Mouse (Mus musculus): Measurements from ENCODE around the gene 2010300C02Rik.
"Not testable (repeated sequence)": the region's sequence is repeated elsewhere in the genome, so short reads cannot be mapped to it uniquely, and the experiment has no call there.

The 2010300C02Rik gene

GRCm38 (mm10) chr1:37719761-37720640 is at the start of gene 2010300C02Rik:
Gene 2010300C02Rik, minus strand, starts transcription at chr1:37720085.
- DNase-seq: peak; percentile 42 to 49

- peak in 1 of 2 experiments; percentile 3 for DNase-seq
Measured at GRCm38 (mm10) chr1:37759407-37759806, 39.5 kb upstream of the 2010300C02Rik start.

- no peak for DNase-seq
Measured at GRCm38 (mm10) chr1:37744650-37745259, 24.9 kb upstream of the 2010300C02Rik start.

- no peak for DNase-seq
Measured at GRCm38 (mm10) chr1:37742602-37743270, 22.9 kb upstream of the 2010300C02Rik start.

- no peak for DNase-seq
Measured at GRCm38 (mm10) chr1:37742126-37742525, 22.2 kb upstream of the 2010300C02Rik start.

- DNase-seq: no peak
Measured at GRCm38 (mm10) chr1:37740161-37740802, 20.4 kb upstream of the 2010300C02Rik start.

- DNase-seq: no peak
Measured at GRCm38 (mm10) chr1:37738895-37739294, 19.0 kb upstream of the 2010300C02Rik start.

- DNase-seq: no peak
Measured at GRCm38 (mm10) chr1:37737045-37737444, 17.2 kb upstream of the 2010300C02Rik start.

- no peak for DNase-seq
Measured at GRCm38 (mm10) chr1:37735932-37736331, 16.0 kb upstream of the 2010300C02Rik start.

GRCm38 (mm10) chr1:37734841-37735240 is 15.0 kb upstream of the 2010300C02Rik start:
- no peak for DNase-seq

- DNase-seq: no peak
Measured at GRCm38 (mm10) chr1:37729353-37729752, 9.5 kb upstream of the 2010300C02Rik start.

- no peak for DNase-seq
Measured at GRCm38 (mm10) chr1:37728053-37728452, 8.2 kb upstream of the 2010300C02Rik start.

- DNase-seq: no peak
Measured at GRCm38 (mm10) chr1:37727186-37727585, 7.3 kb upstream of the 2010300C02Rik start.

- no peak for DNase-seq
Measured at GRCm38 (mm10) chr1:37726426-37726825, 6.5 kb upstream of the 2010300C02Rik start.

- no peak for DNase-seq
Measured at GRCm38 (mm10) chr1:37725880-37726279, 6.0 kb upstream of the 2010300C02Rik start.

GRCm38 (mm10) chr1:37721092-37721491 is 1.2 kb upstream of the 2010300C02Rik start:
- DNase-seq: no peak

- no peak for DNase-seq
Measured at GRCm38 (mm10) chr1:37719030-37719723, 708 bp downstream of the 2010300C02Rik start.

- DNase-seq: no peak
Measured at GRCm38 (mm10) chr1:37718516-37718915, 1.4 kb downstream of the 2010300C02Rik start.

- DNase-seq: no peak
Measured at GRCm38 (mm10) chr1:37717415-37718195, 2.3 kb downstream of the 2010300C02Rik start.

- DNase-seq: not testable (repeated sequence)
Measured at GRCm38 (mm10) chr1:37712357-37712737, 7.5 kb downstream of the 2010300C02Rik start.

GRCm38 (mm10) chr1:37711596-37712356 is 8.1 kb downstream of the 2010300C02Rik start:
- DNase-seq: no peak

All from B cell, adult 2 months (primary cell).